In genomic region chr1:173342425-173342824, GRCm38 (mm10) we compare ENCODE assay signal across 21 mouse cellular contexts. TPM values are rescaled to one million over a fixed set of nuclear protein-coding genes. Genes with fewer than 3 reads are reported as not detected.
A peak's percentile ranks its signal among the peaks of the same experiment; 100 is the strongest.
DNase-seq lines count a peak whose midpoint lies in the region; ATAC-seq lines count a peak whose summit lies in the region.
"Had no signal": no experiment of that assay in that cellular context is flagged by ENCODE, and none has a peak within 500 bp of the region (broad histone marks: within the 10 kb centered on the region; RNA-seq: fewer than 3 reads in every experiment).

No protein-coding gene starts in this region.

- H3K27ac ChIP-seq in forebrain, embryonic 11.5 days (ENCODE audit: low read depth, low read length) = no peak overlapping the region
- no peak overlapping the region for H3K27ac ChIP-seq in forebrain, embryonic 10.5 days
- no peak overlapping the region for H3K27ac ChIP-seq in neural tube, embryonic 12.5 days
- no peak overlapping the region for H3K27ac ChIP-seq in midbrain, embryonic 14.5 days (replicated peaks; ENCODE audit: low read depth, low read length)
- H3K27ac ChIP-seq: embryonic facial prominence, embryonic 12.5 days; intestine, embryonic 15.5 days; left cerebral cortex, adult 2 months; limb, embryonic 10.5 days had no signal

- no peak overlapping the region for H3K9ac ChIP-seq in forebrain, embryonic 11.5 days (ENCODE audit: low read length)
- H3K9ac ChIP-seq in neural tube, embryonic 12.5 days = no peak overlapping the region
- H3K9ac ChIP-seq in midbrain, embryonic 14.5 days (replicated peaks; ENCODE audit: low read length) = no peak overlapping the region
- H3K9ac ChIP-seq: embryonic facial prominence, embryonic 12.5 days; intestine, embryonic 15.5 days had no signal

- no peaks in the 10 kb centered on the region for H3K36me3 ChIP-seq in forebrain, embryonic 11.5 days (ENCODE audit: control insufficient read depth, insufficient read depth, low read length)
- no peaks in the 10 kb centered on the region; the same call in 1 of the 2 replicates for H3K36me3 ChIP-seq in forebrain, embryonic 10.5 days (replicated peaks)
- peaks cover 60% of the 10 kb centered on the region for H3K36me3 ChIP-seq in neural tube, embryonic 12.5 days
- H3K36me3 ChIP-seq in midbrain, embryonic 14.5 days (ENCODE audit: control insufficient read depth, insufficient read depth, low read length) = peaks cover 85% of the 10 kb centered on the region
- H3K36me3 ChIP-seq: embryonic facial prominence, embryonic 12.5 days; intestine, embryonic 15.5 days; limb, embryonic 10.5 days had no signal

- H3K9me3 ChIP-seq in forebrain, embryonic 11.5 days (ENCODE audit: control insufficient read depth, low read length) = no peaks in the 10 kb centered on the region
- H3K9me3 ChIP-seq in forebrain, embryonic 10.5 days = no peaks in the 10 kb centered on the region
- no peaks in the 10 kb centered on the region for H3K9me3 ChIP-seq in neural tube, embryonic 12.5 days
- H3K9me3 ChIP-seq in midbrain, embryonic 14.5 days (ENCODE audit: control insufficient read depth, low read length) = no peaks in the 10 kb centered on the region
- H3K9me3 ChIP-seq: embryonic facial prominence, embryonic 12.5 days; intestine, embryonic 15.5 days; limb, embryonic 10.5 days had no signal

- no peak overlapping the region for H3K4me3 ChIP-seq in forebrain, embryonic 11.5 days (ENCODE audit: low read depth, low read length)
- no peak overlapping the region for H3K4me3 ChIP-seq in forebrain, embryonic 10.5 days
- H3K4me3 ChIP-seq in neural tube, embryonic 12.5 days = no peak overlapping the region
- no peak overlapping the region for H3K4me3 ChIP-seq in midbrain, embryonic 14.5 days (replicated peaks; ENCODE audit: low read depth, low read length)
- H3K4me3 ChIP-seq: embryonic facial prominence, embryonic 12.5 days; intestine, embryonic 15.5 days; left cerebral cortex, adult 2 months; limb, embryonic 10.5 days had no signal

- peak; percentile 28; the same call in 1 of the 2 replicates for ATAC-seq in forebrain, embryonic 11.5 days (replicated peaks; ENCODE audit: low FRiP score)
- 0 out of 2 replicates have a peak, but pooled peaks have one; percentile 8 for ATAC-seq in neural tube, embryonic 12.5 days (ENCODE audit: low FRiP score, low read depth)
- peak; percentile 32; the same call in 1 of the 2 replicates for ATAC-seq in midbrain, embryonic 14.5 days (ENCODE audit: low FRiP score, low TSS enrichment)
- no peak for ATAC-seq in cerebellum, adult (ENCODE audit: insufficient number of reproducible peaks, low FRiP score, low TSS enrichment)
- ATAC-seq: intestine, embryonic 15.5 days had no signal

- no peak for DNase-seq in forebrain, embryonic 11.5 days (ENCODE audit: low spot score)
- no peak for DNase-seq in forebrain, embryonic 10.5 days (ENCODE audit: extremely low spot score, low spot score)
- no peak for DNase-seq in neural tube, embryonic 10.5 days (ENCODE audit: extremely low spot score, low spot score)
- no peak for DNase-seq in midbrain, embryonic 14.5 days
- no peak for DNase-seq in right cerebral cortex, adult 2 months (ENCODE audit: low spot score in 2 of 2)
- DNase-seq in cerebellum, adult 11 months = no peak
- DNase-seq: adrenal gland, adult 2 months; gastrocnemius, postnatal 14 days; heart, adult 18-20 months; heart, postnatal 4 days; kidney, adult 9 months; kidney, postnatal 25 days; layer of hippocampus, adult 9-11 months; lung, adult 2 months; right cerebral cortex, postnatal 4 days had no signal

- H3K27me3 ChIP-seq in forebrain, embryonic 11.5 days (ENCODE audit: control insufficient read depth, insufficient read depth, low read length) = no peaks in the 10 kb centered on the region
- no peaks in the 10 kb centered on the region for H3K27me3 ChIP-seq in forebrain, embryonic 10.5 days (ENCODE audit: poor library complexity, severe bottlenecking)
- H3K27me3 ChIP-seq in neural tube, embryonic 12.5 days (replicated peaks) = no peaks in the 10 kb centered on the region
- H3K27me3 ChIP-seq in midbrain, embryonic 14.5 days (ENCODE audit: control insufficient read depth, insufficient read depth, low read length) = no peaks in the 10 kb centered on the region
- H3K27me3 ChIP-seq: embryonic facial prominence, embryonic 12.5 days; intestine, embryonic 15.5 days had no signal

- H3K4me1 ChIP-seq in forebrain, embryonic 11.5 days (replicated peaks; ENCODE audit: control insufficient read depth, insufficient read depth, low read length) = 0 out of 2 replicates have a peak, but pooled peaks cover 3% of the 10 kb centered on the region
- peaks cover 5% of the 10 kb centered on the region; the same call in 1 of the 2 replicates for H3K4me1 ChIP-seq in forebrain, embryonic 10.5 days
- no peaks in the 10 kb centered on the region; the same call in 1 of the 2 replicates for H3K4me1 ChIP-seq in neural tube, embryonic 12.5 days
- H3K4me1 ChIP-seq in midbrain, embryonic 14.5 days (ENCODE audit: control insufficient read depth, insufficient read depth, low read length) = no peaks in the 10 kb centered on the region
- H3K4me1 ChIP-seq: embryonic facial prominence, embryonic 12.5 days; intestine, embryonic 15.5 days; limb, embryonic 10.5 days had no signal

- no peak overlapping the region for H3K4me2 ChIP-seq in forebrain, embryonic 11.5 days (ENCODE audit: low read depth, low read length, severe bottlenecking)
- H3K4me2 ChIP-seq in neural tube, embryonic 12.5 days (replicated peaks) = no peak overlapping the region
- no peak overlapping the region for H3K4me2 ChIP-seq in midbrain, embryonic 14.5 days (ENCODE audit: low read length)
- H3K4me2 ChIP-seq: embryonic facial prominence, embryonic 12.5 days; intestine, embryonic 15.5 days had no signal

- 78% methylated on average over 1 of the region's 1 CpGs for WGBS in forebrain, embryonic 11.5 days
- WGBS in forebrain, embryonic 10.5 days = 88% methylated on average over 1 of the region's 1 CpGs
- WGBS in neural tube, embryonic 12.5 days = 52% methylated on average over 1 of the region's 1 CpGs
- 51% methylated on average over 1 of the region's 1 CpGs for WGBS in midbrain, embryonic 14.5 days

RNA-seq across cellular contexts. Expression of gene Aim2, which starts 8.3 kb away (rescaled TPM):
- 4.3 and 5.8 TPM in 2 replicates for polyA plus RNA-seq in forebrain, embryonic 11.5 days (2014; fragmentation: Nextera tagmentation; extraction: Ambion mirVana)
- polyA plus RNA-seq in forebrain, embryonic 10.5 days (2016; fragmentation: Nextera tagmentation; extraction: Ambion mirVana) = 4.8 and 6.4 TPM in 2 replicates
- polyA plus RNA-seq in neural tube, embryonic 12.5 days (2016; fragmentation: Nextera tagmentation; extraction: Ambion mirVana) = 3.8 and 4.5 TPM in 2 replicates
- polyA plus RNA-seq in midbrain, embryonic 14.5 days (2014; fragmentation: Nextera tagmentation; extraction: Ambion mirVana) = 0.84 and 2.4 TPM in 2 replicates

RNA-seq across cellular contexts. Expression of gene Ackr1, which starts 8.9 kb away (rescaled TPM):
- 3.8 and 4.5 TPM in 2 replicates for polyA plus RNA-seq in forebrain, embryonic 11.5 days (2014; fragmentation: Nextera tagmentation; extraction: Ambion mirVana)
- 0.95 and 1.1 TPM in 2 replicates for polyA plus RNA-seq in forebrain, embryonic 10.5 days (2016; fragmentation: Nextera tagmentation; extraction: Ambion mirVana)
- 10.4 and 11.3 TPM in 2 replicates for polyA plus RNA-seq in neural tube, embryonic 12.5 days (2016; fragmentation: Nextera tagmentation; extraction: Ambion mirVana)
- 23.9 and 31.0 TPM in 2 replicates for polyA plus RNA-seq in midbrain, embryonic 14.5 days (2014; fragmentation: Nextera tagmentation; extraction: Ambion mirVana)

RNA-seq across cellular contexts. Expression of gene Cadm3, which starts 25.1 kb away (rescaled TPM):
- polyA plus RNA-seq in forebrain, embryonic 11.5 days (2014; fragmentation: Nextera tagmentation; extraction: Ambion mirVana) = 15.6 and 16.0 TPM in 2 replicates
- 1.6 and 1.9 TPM in 2 replicates for polyA plus RNA-seq in forebrain, embryonic 10.5 days (2016; fragmentation: Nextera tagmentation; extraction: Ambion mirVana)
- 36.0 and 41.8 TPM in 2 replicates for polyA plus RNA-seq in neural tube, embryonic 12.5 days (2016; fragmentation: Nextera tagmentation; extraction: Ambion mirVana)
- polyA plus RNA-seq in midbrain, embryonic 14.5 days (2014; fragmentation: Nextera tagmentation; extraction: Ambion mirVana) = 125 and 140 TPM in 2 replicates
